Mouse (Mus musculus): ENCODE results near the gene Gapdh. TPM values are rescaled to one million over a fixed set of nuclear protein-coding genes. Genes with fewer than 3 reads are reported as not detected.

The Gapdh gene
- 1,523 and 1,787 TPM in 2 replicates for polyA plus RNA-seq (2015; fragmentation: Nextera tagmentation; extraction: Ambion mirVana)

- peak within 1 kb of the TSS; percentile 80 for H3K4me2 ChIP-seq (ENCODE audit: low read depth, low read length)
- H3K36me3 ChIP-seq (ENCODE audit: control insufficient read depth, insufficient read depth, low read length): peaks cover 7% of the 10 kb centered on the region; the same call in 1 of the 2 replicates
- WGBS: under 1% methylated on average over 18 of the region's 18 CpGs
- H3K27ac ChIP-seq (ENCODE audit: low read length): peak within 1 kb of the TSS; percentile 99
- H3K9ac ChIP-seq (ENCODE audit: low read length): peak within 1 kb of the TSS; percentile 96
- H3K4me1 ChIP-seq (ENCODE audit: control insufficient read depth, insufficient read depth, low read length): peaks cover 39% of the 10 kb centered on the region
- H3K27me3 ChIP-seq (ENCODE audit: control insufficient read depth, insufficient read depth, low read length): no peaks in the 10 kb centered on the region
- no peaks in the 10 kb centered on the region for H3K9me3 ChIP-seq (replicated peaks; ENCODE audit: control insufficient read depth, low read length)
- peak; percentile 81 for ATAC-seq (ENCODE audit: insufficient read depth, low FRiP score)
- H3K4me3 ChIP-seq (replicated peaks; ENCODE audit: low read length): peak within 1 kb of the TSS; percentile 97
These were observed at the start of gene Gapdh for GRCm38 (mm10) chr6:125166051-125166751. Gene Gapdh (minus strand): TSS chr6:125166467.

GRCm38 (mm10) chr6:125215148-125215954 is 49.1 kb upstream of the Gapdh start, which contains the start of gene Vamp1:
Gene Vamp1 (plus strand): TSS chr6:125215551.
- WGBS: under 1% methylated on average over 48 of the region's 48 CpGs
- H3K36me3 ChIP-seq (ENCODE audit: control insufficient read depth, insufficient read depth, low read length): no peaks in the 10 kb centered on the region
- H3K27ac ChIP-seq (ENCODE audit: low read length): peak within 1 kb of the TSS; percentile 84
- peak within 1 kb of the TSS; percentile 96 for H3K4me2 ChIP-seq (ENCODE audit: low read depth, low read length)
- ATAC-seq (ENCODE audit: insufficient read depth, low FRiP score): peak; percentile 96
- peaks cover 7% of the 10 kb centered on the region; the same call in 1 of the 2 replicates for H3K4me1 ChIP-seq (ENCODE audit: control insufficient read depth, insufficient read depth, low read length)
- H3K27me3 ChIP-seq (ENCODE audit: control insufficient read depth, insufficient read depth, low read length): no peaks in the 10 kb centered on the region
- no peaks in the 10 kb centered on the region; the same call in 1 of the 2 replicates for H3K9me3 ChIP-seq (replicated peaks; ENCODE audit: control insufficient read depth, low read length)
- peak within 1 kb of the TSS; percentile 82 for H3K9ac ChIP-seq (ENCODE audit: low read length)
- H3K4me3 ChIP-seq (replicated peaks; ENCODE audit: low read length): peak within 1 kb of the TSS; percentile 77

- Histone ChIP-seq H3K27ac (ENCODE audit: low read length) (no peak overlapping the region), H3K36me3 (ENCODE audit: control insufficient read depth, insufficient read depth, low read length) (no peaks in the 10 kb centered on the region)
- 75% methylated on average over 6 of the region's 6 CpGs for WGBS
These were observed 47.4 kb upstream of the Gapdh start for GRCm38 (mm10) chr6:125213715-125214114.

DNA sequence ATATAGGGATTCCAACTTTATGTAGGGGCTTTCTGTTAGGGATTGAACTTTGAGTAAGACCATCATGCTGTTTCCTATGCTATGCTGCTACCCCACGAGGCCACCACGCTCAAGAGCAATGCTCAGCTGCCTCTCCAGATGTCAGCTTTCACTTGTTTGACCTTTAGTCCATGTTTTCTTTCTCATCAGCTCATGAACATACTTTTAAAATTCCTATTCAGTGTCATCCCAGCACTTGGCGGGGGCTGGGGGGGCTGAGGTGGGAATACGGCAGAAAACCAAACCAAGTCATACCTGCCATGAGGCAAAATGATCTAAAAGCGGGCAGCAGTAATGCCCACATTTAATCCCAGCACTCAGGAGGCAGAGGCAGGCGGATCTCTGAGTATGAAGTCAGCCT is 46.9 kb upstream of the Gapdh start:
- no peak for ATAC-seq (ENCODE audit: insufficient read depth, low FRiP score)
- Histone ChIP-seq H3K4me1 (ENCODE audit: control insufficient read depth, insufficient read depth, low read length) (peaks cover 7% of the 10 kb centered on the region; the same call in 1 of the 2 replicates), H3K4me3 (replicated peaks; ENCODE audit: low read length) (no peak overlapping the region), H3K4me2 (ENCODE audit: low read depth, low read length) (no peak overlapping the region), H3K9me3 (replicated peaks; ENCODE audit: control insufficient read depth, low read length) (no peaks in the 10 kb centered on the region; the same call in 1 of the 2 replicates), H3K27me3 (ENCODE audit: control insufficient read depth, insufficient read depth, low read length) (no peaks in the 10 kb centered on the region), H3K27ac (ENCODE audit: low read length) (no peak overlapping the region), H3K9ac (ENCODE audit: low read length) (no peak overlapping the region), H3K36me3 (ENCODE audit: control insufficient read depth, insufficient read depth, low read length) (no peaks in the 10 kb centered on the region)
- WGBS: 66% methylated on average over 6 of the region's 6 CpGs

More at GRCm38 (mm10) chr6:125213715-125214114, 47.4 kb upstream of the Gapdh start:
- Histone ChIP-seq H3K4me3 (replicated peaks; ENCODE audit: low read length) (no peak overlapping the region), H3K9ac (ENCODE audit: low read length) (no peak overlapping the region), H3K9me3 (replicated peaks; ENCODE audit: control insufficient read depth, low read length) (no peaks in the 10 kb centered on the region; the same call in 1 of the 2 replicates), H3K27me3 (ENCODE audit: control insufficient read depth, insufficient read depth, low read length) (no peaks in the 10 kb centered on the region), H3K4me1 (ENCODE audit: control insufficient read depth, insufficient read depth, low read length) (peaks cover 7% of the 10 kb centered on the region; the same call in 1 of the 2 replicates), H3K4me2 (ENCODE audit: low read depth, low read length) (no peak overlapping the region)
- no peak for ATAC-seq (ENCODE audit: insufficient read depth, low FRiP score)

- Histone ChIP-seq H3K9ac (ENCODE audit: low read length) (no peak overlapping the region), H3K9me3 (replicated peaks; ENCODE audit: control insufficient read depth, low read length) (no peaks in the 10 kb centered on the region), H3K4me2 (ENCODE audit: low read depth, low read length) (no peak overlapping the region), H3K36me3 (ENCODE audit: control insufficient read depth, insufficient read depth, low read length) (no peaks in the 10 kb centered on the region), H3K4me1 (ENCODE audit: control insufficient read depth, insufficient read depth, low read length) (peaks cover 7% of the 10 kb centered on the region; the same call in 1 of the 2 replicates), H3K27me3 (ENCODE audit: control insufficient read depth, insufficient read depth, low read length) (no peaks in the 10 kb centered on the region), H3K27ac (ENCODE audit: low read length) (no peak overlapping the region), H3K4me3 (replicated peaks; ENCODE audit: low read length) (no peak overlapping the region)
- WGBS: 42% methylated on average over 2 of the region's 2 CpGs
- no peak for ATAC-seq (ENCODE audit: insufficient read depth, low FRiP score)
These were observed 46.4 kb upstream of the Gapdh start for GRCm38 (mm10) chr6:125212621-125213020.

DNA sequence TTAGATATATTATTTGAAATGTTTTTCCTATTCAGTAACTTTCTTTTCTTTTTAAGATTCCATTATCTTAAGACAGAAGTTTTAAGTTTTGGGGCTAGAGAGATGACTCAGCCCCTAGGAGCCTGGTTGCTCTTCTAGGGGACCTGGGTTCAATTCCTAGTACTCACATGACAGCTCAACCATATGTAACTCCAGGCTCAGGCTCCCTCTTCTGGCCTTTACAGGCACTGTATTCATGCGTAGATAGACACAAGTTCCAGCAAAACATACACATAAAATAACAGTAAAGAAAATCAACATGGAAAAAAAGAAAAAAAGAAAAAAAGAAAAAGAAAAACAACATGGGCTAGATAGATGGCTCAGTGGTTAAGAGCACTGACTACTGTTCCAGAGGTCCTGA is 44.2 kb upstream of the Gapdh start:
- Histone ChIP-seq H3K36me3 (ENCODE audit: control insufficient read depth, insufficient read depth, low read length) (no peaks in the 10 kb centered on the region), H3K27me3 (ENCODE audit: control insufficient read depth, insufficient read depth, low read length) (no peaks in the 10 kb centered on the region), H3K27ac (ENCODE audit: low read length) (no peak overlapping the region), H3K4me2 (ENCODE audit: low read depth, low read length) (no peak overlapping the region), H3K9me3 (replicated peaks; ENCODE audit: control insufficient read depth, low read length) (no peaks in the 10 kb centered on the region), H3K9ac (ENCODE audit: low read length) (no peak overlapping the region), H3K4me1 (ENCODE audit: control insufficient read depth, insufficient read depth, low read length) (no peaks in the 10 kb centered on the region), H3K4me3 (replicated peaks; ENCODE audit: low read length) (no peak overlapping the region)
- ATAC-seq (ENCODE audit: insufficient read depth, low FRiP score): no peak
- 89% methylated on average over 1 of the region's 1 CpGs for WGBS

GRCm38 (mm10) chr6:125197166-125197565 is 30.9 kb upstream of the Gapdh start:
- Histone ChIP-seq H3K4me1 (ENCODE audit: control insufficient read depth, insufficient read depth, low read length) (peaks cover 9% of the 10 kb centered on the region), H3K4me3 (replicated peaks; ENCODE audit: low read length) (no peak overlapping the region), H3K27me3 (ENCODE audit: control insufficient read depth, insufficient read depth, low read length) (no peaks in the 10 kb centered on the region), H3K9me3 (replicated peaks; ENCODE audit: control insufficient read depth, low read length) (no peaks in the 10 kb centered on the region), H3K36me3 (ENCODE audit: control insufficient read depth, insufficient read depth, low read length) (peaks cover 9% of the 10 kb centered on the region; the same call in 1 of the 2 replicates), H3K9ac (ENCODE audit: low read length) (no peak overlapping the region), H3K27ac (ENCODE audit: low read length) (no peak overlapping the region), H3K4me2 (ENCODE audit: low read depth, low read length) (no peak overlapping the region)
- ATAC-seq (ENCODE audit: insufficient read depth, low FRiP score): no peak
- WGBS: 81% methylated on average over 5 of the region's 5 CpGs

- H3K4me1 ChIP-seq (ENCODE audit: control insufficient read depth, insufficient read depth, low read length): peaks cover 9% of the 10 kb centered on the region
- H3K4me3 ChIP-seq (replicated peaks; ENCODE audit: low read length): no peak overlapping the region
- H3K4me2 ChIP-seq (ENCODE audit: low read depth, low read length): no peak overlapping the region
- no peak overlapping the region for H3K27ac ChIP-seq (ENCODE audit: low read length)
- peaks cover 9% of the 10 kb centered on the region; the same call in 1 of the 2 replicates for H3K36me3 ChIP-seq (ENCODE audit: control insufficient read depth, insufficient read depth, low read length)
- ATAC-seq (ENCODE audit: insufficient read depth, low FRiP score): no peak
- 77% methylated on average over 3 of the region's 3 CpGs for WGBS
- no peak overlapping the region for H3K9ac ChIP-seq (ENCODE audit: low read length)
- H3K9me3 ChIP-seq (replicated peaks; ENCODE audit: control insufficient read depth, low read length): no peaks in the 10 kb centered on the region
- H3K27me3 ChIP-seq (ENCODE audit: control insufficient read depth, insufficient read depth, low read length): no peaks in the 10 kb centered on the region
These were observed 30.0 kb upstream of the Gapdh start for GRCm38 (mm10) chr6:125196301-125196700.

Data from stomach, embryonic 16.5 days (tissue).